Mouse (Mus musculus) lung, embryonic 14.5 days (tissue): ENCODE results near the gene Gpr155. TPM values are rescaled to one million over a fixed set of nuclear protein-coding genes. Genes with fewer than 3 reads are reported as not detected.

ENCODE experiments used
- ATAC-seq: fragments of 200-750 bp; cut with Nextera tagmentation; 2 replicates; pipeline ENCODE4 v1.8.0; 2017; ENCODE audit warnings: mild to moderate bottlenecking, moderate TSS enrichment, moderate library complexity; ENCODE audit not compliant: insufficient read depth
- DNase-seq: peaks from one replicate; pipeline ENCODE4 v3.0.0-alpha.2; 2015
- H3K27ac ChIP-seq: fragments of 300-500 bp; sonication (generic); 2 replicates; pipeline ENCODE4 v1.5.1; 2014; ENCODE audit warnings: low read depth, mild to moderate bottlenecking, moderate library complexity
- H3K27me3 ChIP-seq: fragments of 300-500 bp; sonication (generic); 2 replicates; pipeline ENCODE4 v1.6.1; 2014; ENCODE audit warnings: low read length, control low read depth; ENCODE audit not compliant: insufficient read depth
- H3K36me3 ChIP-seq: fragments of 300-500 bp; sonication (generic); 2 replicates; pipeline ENCODE4 v1.6.1; 2014; ENCODE audit warnings: control low read depth; ENCODE audit not compliant: insufficient read depth
- H3K4me1 ChIP-seq: fragments of 300-500 bp; sonication (generic); 2 replicates; pipeline ENCODE4 v1.6.1; 2014; ENCODE audit warnings: antibody characterized with exemption, control low read depth; ENCODE audit not compliant: insufficient read depth
- H3K4me2 ChIP-seq: fragments of 300-500 bp; sonication (generic); 2 replicates; pipeline ENCODE4 v1.6.1; 2014; ENCODE audit warnings: mild to moderate bottlenecking
- H3K4me3 ChIP-seq: fragments of 300-500 bp; sonication (generic); 2 replicates; pipeline ENCODE4 v1.5.1; 2014; ENCODE audit warnings: low read depth, low read length
- H3K9ac ChIP-seq: fragments of 300-500 bp; sonication (generic); 2 replicates; pipeline ENCODE4 v1.6.1; 2014
- H3K9me3 ChIP-seq: fragments of 300-500 bp; sonication (generic); 2 replicates; pipeline ENCODE4 v1.6.1; 2016; ENCODE audit warnings: low read depth, low read length, control low read depth
- CTCF ChIP-seq: IDR thresholded peaks from 2 replicates; pipeline ENCODE4 v1.5.1; 2016; ENCODE audit warnings: antibody characterized with exemption, low read depth
- WGBS: fragments of 180-500 bp; shearing (Covaris S2); extraction: QIAGEN DNeasy Blood & Tissue Kit; methylation state at CpG from one replicate; pipeline ENCODE4 v1.1.7; 2014; 5-methylcytosine and 5-hydroxymethylcytosine counted together
- polyA plus RNA-seq: library from polyadenylated mRNA; unstranded; fragments of >200 nt; fragmentation: Nextera tagmentation; extraction: Ambion mirVana; gene quantifications from 2 replicates; pipeline ENCODE4 v1.2.1, GENCODE M21; 2014

Gene Gpr155
- polyA plus RNA-seq, 1 experiment from 2014 or later = 6.2 TPM

DNA sequence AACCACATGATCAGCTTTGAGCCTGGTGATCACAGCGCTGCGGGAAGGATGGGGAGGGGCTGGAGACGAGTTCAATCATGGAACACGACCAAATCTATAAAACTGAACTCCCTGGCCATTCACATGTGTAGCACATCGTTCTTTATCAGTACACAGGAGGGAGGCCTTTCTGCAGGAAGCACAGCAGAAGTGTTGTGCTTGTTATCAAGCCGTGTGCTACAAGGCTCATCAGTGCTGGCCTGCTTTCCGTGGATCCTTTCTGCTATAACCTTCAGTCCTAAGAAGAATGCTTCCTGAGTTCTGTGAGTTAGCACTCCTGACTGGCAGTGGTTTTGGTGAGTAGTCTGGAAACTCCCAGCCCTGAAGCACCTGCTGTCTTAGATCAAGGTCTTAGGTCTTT lies 91.3 kb downstream of the Gpr155 start:
- no peak overlapping the region for H3K9ac ChIP-seq
- no peak overlapping the region for H3K4me2 ChIP-seq
- H3K27me3 ChIP-seq = no peaks in the 10 kb centered on the region
- ATAC-seq = no peak
- no peak overlapping the region for H3K27ac ChIP-seq
- no peaks in the 10 kb centered on the region for H3K9me3 ChIP-seq
- TF ChIP-seq CTCF = no peak
- H3K4me3 ChIP-seq = no peak overlapping the region
- H3K36me3 ChIP-seq = peaks cover 31% of the 10 kb centered on the region
- WGBS = 78% methylated on average over 7 of the region's 7 CpGs
- H3K4me1 ChIP-seq = no peaks in the 10 kb centered on the region
- DNase-seq = no peak

Other genes starting within 250 kb of the Gpr155 start
- 79.2 and 80.9 TPM in 2 replicates for gene Ola1, start 167.6 kb downstream of the Gpr155 start, polyA plus RNA-seq
- not detected in 2 replicates for gene Sp9, start 114.6 kb downstream of the Gpr155 start, polyA plus RNA-seq
- gene Scrn3, start 74.0 kb downstream of the Gpr155 start, polyA plus RNA-seq = 15.0 and 15.9 TPM in 2 replicates
- 20.9 and 23.8 TPM in 2 replicates for gene Cir1, start 73.9 kb downstream of the Gpr155 start, polyA plus RNA-seq
- 14.8 and 15.8 TPM in 2 replicates for gene Wipf1, start 143.2 kb upstream of the Gpr155 start, polyA plus RNA-seq
- gene Chrna1, start 193.8 kb upstream of the Gpr155 start, polyA plus RNA-seq = 0.05 and 0.26 TPM in 2 replicates